Mouse (Mus musculus) megakaryocyte, adult 5-6 weeks (primary cell): Measurements from ENCODE around the gene Opn5. TPM values are rescaled to one million over a fixed set of nuclear protein-coding genes. Genes with fewer than 3 reads are reported as not detected.

Source experiments
- total RNA-seq, 2 experiments: library from RNA; stranded (forward) in 1 of 2; stranded (reverse) in 1 of 2; fragments of 153-499, 151-499 nt in 1 of 2; fragments of 221-1000, 200-1000 nt in 1 of 2; gene quantifications; 2 replicates each; pipeline versions ENCODE4 v1.2.3 to v1.2.4; 2015 to 2017

Gene Opn5
- total RNA-seq, 2 experiments from 2014 or later = not detected

Other genes with a start within 250 kb of the Opn5 start
- not detected in 2 replicates for gene Adgrf4, start 80.9 kb upstream of the Opn5 start, total RNA-seq (2015)
- not detected in 2 replicates for gene Adgrf4, start 80.9 kb upstream of the Opn5 start, total RNA-seq (2017)
- gene Adgrf2, start 130.8 kb upstream of the Opn5 start, total RNA-seq (2015) = 0.09 TPM in 1 of 2 replicates, not detected in the other
- gene Adgrf2, start 130.8 kb upstream of the Opn5 start, total RNA-seq (2017) = not detected in 2 replicates